Mouse (Mus musculus) cerebellum, adult (tissue): ENCODE data around the gene Hoxc4.

Experiments
- ATAC-seq: cut with Nextera tagmentation; 2 replicates; pipeline ENCODE4 v1.9.2; 2017; ENCODE audit warnings: mild to moderate bottlenecking, moderate library complexity, mixed read lengths; ENCODE audit not compliant: insufficient number of reproducible peaks, low FRiP score, low TSS enrichment

The Hoxc4 gene

DNA sequence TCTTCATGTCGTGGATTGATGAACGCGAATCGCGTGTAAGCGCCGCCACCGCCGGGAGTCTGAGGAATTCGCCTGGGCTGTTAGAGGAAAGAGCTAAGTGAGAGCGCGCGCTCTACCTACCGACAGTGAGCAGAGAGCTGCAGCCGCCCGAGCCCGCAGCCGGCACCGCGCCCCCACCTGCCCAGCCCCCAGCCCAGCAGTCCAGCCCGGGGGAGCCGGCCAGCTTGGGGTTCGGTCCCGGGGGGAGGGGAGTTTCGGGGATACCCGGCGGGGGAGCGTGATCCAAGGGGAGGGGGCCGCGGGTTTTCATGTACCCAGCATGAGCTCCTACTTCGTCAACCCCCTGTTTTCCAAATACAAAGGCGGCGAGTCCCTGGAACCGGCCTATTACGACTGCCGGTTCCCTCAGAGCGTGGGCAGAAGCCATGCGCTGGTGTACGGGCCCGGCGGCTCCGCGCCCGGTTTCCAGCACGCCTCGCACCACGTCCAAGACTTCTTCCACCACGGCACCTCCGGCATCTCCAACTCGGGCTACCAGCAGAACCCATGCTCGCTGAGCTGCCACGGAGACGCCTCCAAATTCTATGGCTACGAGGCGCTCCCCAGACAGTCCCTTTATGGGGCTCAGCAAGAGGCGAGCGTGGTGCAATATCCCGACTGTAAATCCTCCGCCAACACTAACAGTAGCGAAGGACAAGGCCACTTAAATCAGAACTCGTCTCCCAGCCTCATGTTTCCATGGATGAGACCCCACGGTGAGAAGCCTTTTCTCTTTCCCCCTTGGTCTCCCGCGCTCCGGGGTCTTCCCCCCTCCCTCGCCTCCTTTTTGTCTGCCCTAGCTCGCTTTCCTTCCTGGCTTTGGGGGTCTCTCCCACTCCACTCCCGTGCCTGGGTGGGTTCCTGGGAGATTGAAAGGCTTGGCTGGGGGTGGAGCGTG is 28.0 kb upstream of the Hoxc4 start, which contains the start of gene Hoxc8:
TSS of gene Hoxc8 (plus strand) at position 147 of the 937 bp plus-strand sequence.
- ATAC-seq: no peak

DNA sequence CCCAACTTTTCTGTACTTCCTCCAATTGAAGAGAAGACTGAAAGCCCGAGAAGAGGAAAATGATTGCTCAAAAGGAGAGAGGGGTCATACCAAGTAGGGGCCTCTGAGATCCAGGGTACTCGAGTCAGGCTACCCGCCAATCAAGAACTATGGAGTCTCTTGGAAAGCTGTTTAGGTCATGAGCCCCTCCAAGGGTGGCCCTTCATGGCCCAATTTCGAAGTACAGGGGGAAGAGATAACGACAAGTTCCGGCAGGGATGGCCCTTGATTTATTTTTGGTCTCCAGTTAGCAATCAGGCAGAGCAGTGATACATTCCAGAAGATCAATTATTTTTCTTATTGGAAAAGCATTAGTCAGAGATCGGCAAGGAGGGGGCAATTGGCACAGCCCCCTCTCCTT is 27.0 kb upstream of the Hoxc4 start:
- no peak for ATAC-seq

- no peak for ATAC-seq
Observed at GRCm38 (mm10) chr15:102992206-102992605, 26.5 kb upstream of the Hoxc4 start.

GRCm38 (mm10) chr15:102992863-102993262 is 25.9 kb upstream of the Hoxc4 start:
- no peak for ATAC-seq

- ATAC-seq: no peak
Observed at GRCm38 (mm10) chr15:102996548-102996947, 22.2 kb upstream of the Hoxc4 start.

- ATAC-seq: no peak
Observed at GRCm38 (mm10) chr15:102997431-102997830, 21.3 kb upstream of the Hoxc4 start.

DNA sequence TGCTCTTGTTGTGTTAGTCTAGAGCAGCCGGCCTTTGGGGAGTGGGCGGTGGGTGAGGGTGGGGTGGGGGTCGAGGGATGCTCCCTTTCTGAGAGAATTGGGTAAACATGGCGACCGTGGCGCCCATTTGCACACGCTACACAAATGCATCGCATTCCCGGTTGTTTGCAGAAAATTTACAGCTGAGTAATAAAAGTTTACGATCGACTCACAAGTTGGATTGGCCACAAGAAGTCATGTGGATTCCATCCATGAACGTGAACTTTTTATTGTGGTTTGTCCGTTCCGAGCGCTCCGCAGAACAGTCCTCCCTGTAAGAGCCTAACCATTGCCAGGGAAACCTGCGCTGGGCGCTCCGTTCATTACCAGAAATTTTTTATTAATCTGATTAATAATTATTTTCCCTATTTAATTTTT is 20.8 kb upstream of the Hoxc4 start, which contains the start of gene Hoxc6:
TSS of gene Hoxc6 (plus strand) at position 319 of the 417 bp plus-strand sequence.
- ATAC-seq: no peak

GRCm38 (mm10) chr15:102998608-102999182 is 20.0 kb upstream of the Hoxc4 start:
- no peak for ATAC-seq

- ATAC-seq: no peak
Observed at GRCm38 (mm10) chr15:102999183-102999831, 19.4 kb upstream of the Hoxc4 start.

GRCm38 (mm10) chr15:102999955-103000354 is 18.8 kb upstream of the Hoxc4 start:
- no peak for ATAC-seq

DNA sequence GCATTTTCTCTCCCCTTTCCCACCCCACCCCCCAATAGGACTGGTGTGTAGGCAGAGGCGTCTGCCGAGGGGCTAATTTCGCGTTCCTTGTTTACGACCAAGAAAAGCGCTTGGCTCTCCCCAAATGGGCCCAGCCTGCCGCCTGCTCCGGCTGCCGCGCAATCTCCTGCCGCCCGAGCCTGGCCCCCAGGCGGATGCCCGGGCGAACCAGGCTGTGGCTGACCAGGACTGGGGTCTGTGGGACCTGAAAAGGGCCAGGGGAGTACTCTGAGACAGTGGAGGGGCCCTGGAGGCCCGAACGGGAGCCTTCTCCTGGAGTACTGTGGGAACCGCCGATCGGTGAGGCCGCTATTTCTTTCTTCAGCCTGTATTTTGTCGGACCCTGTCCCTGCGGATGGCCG is 18.2 kb upstream of the Hoxc4 start:
- no peak for ATAC-seq

DNA sequence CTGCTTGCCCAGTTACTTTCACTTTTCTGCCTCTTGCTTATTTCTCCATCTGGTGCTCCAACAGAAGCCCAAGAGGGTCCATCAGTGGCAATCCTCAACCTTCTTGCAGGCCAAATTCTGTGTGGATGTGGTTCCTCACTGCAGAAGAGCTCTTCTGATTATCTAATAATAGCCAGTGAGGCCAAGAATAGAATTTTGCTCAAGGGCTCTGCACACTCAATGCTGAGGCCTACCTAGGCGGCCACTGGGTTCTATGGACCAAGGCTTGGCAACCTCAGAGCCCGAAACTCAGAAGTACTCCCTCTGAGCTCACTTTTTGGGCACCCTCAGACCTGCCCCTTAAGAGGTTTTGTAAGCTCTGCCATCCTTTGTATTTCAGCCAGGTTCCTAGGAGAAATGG is 17.4 kb upstream of the Hoxc4 start:
- ATAC-seq: no peak

GRCm38 (mm10) chr15:103002156-103002555 is 16.6 kb upstream of the Hoxc4 start:
- ATAC-seq: no peak

GRCm38 (mm10) chr15:103002821-103003448 is 15.8 kb upstream of the Hoxc4 start:
- no peak for ATAC-seq

- no peak for ATAC-seq
Observed at GRCm38 (mm10) chr15:103005308-103005707, 13.4 kb upstream of the Hoxc4 start.

DNA sequence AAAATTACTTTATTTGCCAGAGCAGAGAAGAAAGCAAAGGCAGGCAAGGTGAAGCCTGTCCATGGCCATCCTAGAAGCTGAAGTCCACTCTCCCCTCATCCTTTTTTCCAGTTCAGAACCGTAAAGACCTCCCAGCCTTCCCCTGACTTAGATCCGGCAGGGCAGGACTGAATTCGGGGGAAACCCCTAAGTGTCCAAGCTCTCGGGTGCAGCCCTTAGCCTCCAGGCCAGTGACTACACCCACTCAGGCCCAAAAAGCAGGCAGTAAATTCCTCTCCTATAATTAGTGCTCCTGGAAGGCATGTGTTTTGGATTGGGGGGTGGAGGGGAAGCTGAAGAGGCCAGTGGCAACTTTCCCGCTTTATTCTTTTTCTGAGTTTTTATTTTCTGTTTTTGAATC is 12.9 kb upstream of the Hoxc4 start:
- ATAC-seq: no peak

- no peak for ATAC-seq
Observed at GRCm38 (mm10) chr15:103006326-103006725, 12.4 kb upstream of the Hoxc4 start.

- no peak for ATAC-seq
Observed at GRCm38 (mm10) chr15:103009265-103010111, 9.2 kb upstream of the Hoxc4 start.

GRCm38 (mm10) chr15:103010112-103010846 is 8.5 kb upstream of the Hoxc4 start:
- ATAC-seq: no peak
